Mouse (Mus musculus) forebrain, embryonic 12.5 days (tissue): ENCODE data around the gene Dcaf10. TPM values are rescaled to one million over a fixed set of nuclear protein-coding genes. Genes with fewer than 3 reads are reported as not detected.

Source experiments
- ATAC-seq: fragments of 200-750 bp; cut with Nextera tagmentation; 2 replicates; pipeline ENCODE4 v1.8.0; 2017; ENCODE audit warnings: moderate TSS enrichment; ENCODE audit not compliant: low FRiP score
- H3K27ac ChIP-seq: fragments of 300-500 bp; sonication (generic); 2 replicates; pipeline ENCODE4 v1.5.1; 2016; ENCODE audit warnings: mild to moderate bottlenecking
- H3K27me3 ChIP-seq: fragments of 300-500 bp; sonication (generic); 2 replicates; pipeline ENCODE4 v1.6.1; 2016; ENCODE audit warnings: mild to moderate bottlenecking
- H3K36me3 ChIP-seq: fragments of 300-500 bp; sonication (generic); replicated peaks from 2 replicates; pipeline ENCODE4 v1.6.1; 2016; ENCODE audit warnings: mild to moderate bottlenecking
- H3K4me1 ChIP-seq: fragments of 300-500 bp; sonication (generic); 2 replicates; pipeline ENCODE4 v1.6.1; 2016
- H3K4me2 ChIP-seq: fragments of 300-500 bp; sonication (generic); 2 replicates; pipeline ENCODE4 v1.6.1; 2016; ENCODE audit warnings: mild to moderate bottlenecking, moderate library complexity
- H3K4me3 ChIP-seq: fragments of 300-500 bp; sonication (generic); replicated peaks from 2 replicates; pipeline ENCODE4 v1.5.1; 2016; ENCODE audit warnings: mild to moderate bottlenecking
- H3K9ac ChIP-seq: fragments of 300-500 bp; sonication (generic); 2 replicates; pipeline ENCODE4 v1.6.1; 2016; ENCODE audit warnings: mild to moderate bottlenecking
- H3K9me3 ChIP-seq: fragments of 300-500 bp; sonication (generic); 2 replicates; pipeline ENCODE4 v1.6.1; 2016
- WGBS: fragments of 180-500 bp; shearing (Covaris S2); methylation state at CpG from one replicate; pipeline ENCODE4 v1.1.7; 2016; 5-methylcytosine and 5-hydroxymethylcytosine counted together
- polyA plus RNA-seq: library from polyadenylated mRNA; unstranded; fragments of >200 nt; fragmentation: Nextera tagmentation; extraction: Ambion mirVana; gene quantifications from 2 replicates; pipeline ENCODE4 v1.2.1, GENCODE M21; 2016

The Dcaf10 gene
- polyA plus RNA-seq, 1 experiment from 2014 or later, result 14.5 TPM

DNA sequence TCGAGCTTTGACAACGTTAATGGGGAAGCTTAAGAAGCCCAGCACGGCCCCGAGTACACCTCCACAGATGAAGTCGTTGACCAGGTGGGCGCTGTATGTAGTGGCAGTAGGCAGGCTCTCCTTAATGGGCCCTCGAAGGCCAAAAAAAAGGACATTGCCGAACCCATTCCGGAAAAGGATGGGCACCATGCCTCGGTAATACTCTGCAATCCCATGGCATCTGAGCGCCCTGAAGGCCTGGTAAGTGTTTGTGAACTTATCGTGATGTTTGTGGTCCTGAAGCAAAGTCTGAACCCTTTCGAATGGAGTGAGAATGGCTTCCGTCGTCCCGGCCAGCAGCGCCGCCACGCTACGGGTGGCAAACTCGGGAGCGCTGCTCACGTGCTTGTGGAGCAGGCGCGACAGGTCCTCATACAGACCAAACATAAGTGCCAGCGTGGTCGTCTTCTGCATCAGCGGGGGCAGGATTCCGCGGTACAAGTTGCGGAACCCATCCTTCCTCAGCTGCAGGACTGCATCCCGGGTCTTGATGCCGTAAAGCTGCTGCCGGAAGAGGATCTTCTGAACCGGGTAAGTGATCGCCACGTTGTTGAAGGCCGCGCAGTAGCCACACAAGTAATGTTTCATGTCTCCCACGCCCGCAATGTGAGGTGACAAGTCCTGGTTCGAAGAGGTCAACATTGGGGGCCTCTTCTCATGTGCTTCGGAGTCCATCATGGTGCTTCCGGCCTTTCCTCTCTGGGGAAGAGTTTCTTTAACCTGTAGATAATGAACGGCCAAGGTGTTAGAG is 57.7 kb downstream of the Dcaf10 start:
- H3K4me1 ChIP-seq, result peaks cover 6% of the 10 kb centered on the region; the same call in 1 of the 2 replicates
- H3K4me2 ChIP-seq, result no peak overlapping the region
- no peak overlapping the region for H3K4me3 ChIP-seq
- no peaks in the 10 kb centered on the region for H3K27me3 ChIP-seq
- WGBS, result 96% methylated on average over 45 of the region's 45 CpGs
- no peak overlapping the region for H3K9ac ChIP-seq
- H3K9me3 ChIP-seq, result no peaks in the 10 kb centered on the region
- H3K27ac ChIP-seq, result no peak overlapping the region
- H3K36me3 ChIP-seq, result peaks cover 77% of the 10 kb centered on the region
- no peak for ATAC-seq

DNA sequence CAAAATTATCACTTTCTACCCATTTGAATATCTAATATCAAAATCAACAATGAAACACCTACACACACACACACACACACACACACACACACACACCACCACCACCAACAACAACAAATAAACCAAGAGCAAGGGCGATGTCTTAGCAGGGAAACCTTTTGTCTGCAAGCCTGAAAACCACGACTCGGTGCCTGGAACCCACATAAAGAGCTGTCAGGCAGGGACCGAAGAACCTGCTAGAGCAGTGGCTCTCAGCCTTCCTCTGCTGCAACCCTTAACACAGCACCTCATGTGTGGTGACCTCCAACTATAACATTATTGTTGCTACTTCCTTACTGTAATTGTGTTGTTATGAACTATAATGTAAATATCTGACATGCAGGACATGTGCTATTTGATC is 60.4 kb downstream of the Dcaf10 start:
- peaks cover 22% of the 10 kb centered on the region for H3K4me1 ChIP-seq
- H3K27ac ChIP-seq, result no peak overlapping the region
- no peaks in the 10 kb centered on the region for H3K27me3 ChIP-seq
- peaks cover 72% of the 10 kb centered on the region for H3K36me3 ChIP-seq
- H3K9me3 ChIP-seq, result no peaks in the 10 kb centered on the region
- 97% methylated on average over 4 of the region's 4 CpGs for WGBS
- no peak overlapping the region for H3K4me3 ChIP-seq
- no peak for ATAC-seq
- no peak overlapping the region for H3K9ac ChIP-seq
- H3K4me2 ChIP-seq, result no peak overlapping the region

DNA sequence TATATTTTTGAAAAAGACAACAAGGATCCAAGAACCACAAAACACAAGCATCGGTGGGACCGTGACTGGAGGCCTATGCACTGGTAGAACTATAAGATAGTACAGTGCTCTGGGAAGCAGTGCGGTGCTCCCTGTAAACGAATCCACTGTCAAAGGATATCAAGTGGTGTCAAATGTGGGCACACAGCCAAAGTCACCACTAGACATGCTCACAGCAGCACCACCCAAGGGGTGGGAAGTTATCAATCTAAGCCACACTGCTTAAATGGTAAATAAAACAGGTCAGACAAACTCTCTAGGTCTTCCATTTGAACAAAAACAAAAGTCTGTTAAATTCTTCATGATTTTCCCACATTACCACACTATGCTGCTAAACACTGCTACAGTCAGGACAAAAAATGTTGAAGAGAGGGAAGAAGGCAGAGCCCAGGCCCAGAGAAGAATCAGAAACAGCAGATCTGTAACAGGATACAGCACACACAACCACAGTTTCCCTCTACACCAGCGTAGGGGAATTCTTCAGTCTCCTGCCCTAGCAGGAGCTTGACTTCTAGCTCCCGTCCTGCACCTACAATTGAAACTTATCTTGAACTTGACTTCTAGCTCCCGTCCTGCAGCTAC is 61.1 kb downstream of the Dcaf10 start:
- Histone ChIP-seq H3K4me2 (no peak overlapping the region), H3K9me3 (no peaks in the 10 kb centered on the region), H3K9ac (no peak overlapping the region), H3K27me3 (no peaks in the 10 kb centered on the region), H3K4me1 (peaks cover 27% of the 10 kb centered on the region), H3K4me3 (no peak overlapping the region), H3K27ac (no peak overlapping the region), H3K36me3 (peaks cover 65% of the 10 kb centered on the region)
- ATAC-seq, result no peak
- 89% methylated on average over 7 of the region's 7 CpGs for WGBS

DNA sequence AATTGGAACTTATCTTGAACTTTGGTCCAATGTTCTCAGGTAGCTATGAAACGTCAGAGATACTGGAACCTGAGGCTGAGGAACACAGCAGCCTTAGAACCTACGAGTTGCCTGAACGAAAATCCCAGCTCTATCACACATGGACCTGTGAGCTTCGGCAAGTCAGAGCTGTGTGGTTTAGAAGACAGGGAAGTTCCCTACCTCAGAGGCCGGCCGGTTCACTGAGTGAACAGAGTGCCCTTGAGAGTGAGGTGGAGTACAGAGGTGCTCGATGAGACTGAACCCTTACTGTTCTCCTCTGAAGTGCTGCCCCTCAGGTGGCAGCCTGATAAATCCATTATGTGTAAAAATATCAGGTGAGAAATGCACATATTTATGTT is 61.6 kb downstream of the Dcaf10 start:
- WGBS, result 92% methylated on average over 7 of the region's 7 CpGs
- no peak overlapping the region for H3K27ac ChIP-seq
- no peaks in the 10 kb centered on the region for H3K9me3 ChIP-seq
- H3K4me3 ChIP-seq, result no peak overlapping the region
- H3K4me1 ChIP-seq, result peaks cover 27% of the 10 kb centered on the region
- no peak overlapping the region for H3K9ac ChIP-seq
- peaks cover 60% of the 10 kb centered on the region for H3K36me3 ChIP-seq
- H3K4me2 ChIP-seq, result no peak overlapping the region
- H3K27me3 ChIP-seq, result no peaks in the 10 kb centered on the region
- ATAC-seq, result no peak

DNA sequence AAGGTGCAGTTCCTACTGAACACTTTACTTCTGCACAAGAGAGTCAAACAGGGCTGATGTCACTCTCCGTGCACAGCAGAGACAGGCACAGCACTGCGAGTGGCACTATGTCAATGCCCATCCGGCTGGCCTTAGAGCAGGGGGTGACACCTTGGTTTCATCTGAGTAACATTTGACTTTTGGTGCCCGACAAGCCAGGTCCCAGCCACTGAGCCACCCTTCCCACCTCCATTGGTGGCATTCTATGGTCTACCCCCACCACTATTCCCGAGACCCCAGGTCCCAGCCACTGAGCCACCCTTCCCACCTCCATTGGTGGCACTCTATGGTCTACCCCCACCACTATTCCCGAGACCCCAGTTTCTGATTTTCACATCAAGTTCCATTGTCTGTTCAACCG is 62.2 kb downstream of the Dcaf10 start:
- Histone ChIP-seq H3K9ac (no peak overlapping the region), H3K4me1 (peaks cover 30% of the 10 kb centered on the region), H3K4me2 (no peak overlapping the region), H3K36me3 (peaks cover 54% of the 10 kb centered on the region), H3K27me3 (no peaks in the 10 kb centered on the region), H3K4me3 (no peak overlapping the region), H3K9me3 (no peaks in the 10 kb centered on the region), H3K27ac (no peak overlapping the region)
- no peak for ATAC-seq
- WGBS, result 92% methylated on average over 7 of the region's 7 CpGs

DNA sequence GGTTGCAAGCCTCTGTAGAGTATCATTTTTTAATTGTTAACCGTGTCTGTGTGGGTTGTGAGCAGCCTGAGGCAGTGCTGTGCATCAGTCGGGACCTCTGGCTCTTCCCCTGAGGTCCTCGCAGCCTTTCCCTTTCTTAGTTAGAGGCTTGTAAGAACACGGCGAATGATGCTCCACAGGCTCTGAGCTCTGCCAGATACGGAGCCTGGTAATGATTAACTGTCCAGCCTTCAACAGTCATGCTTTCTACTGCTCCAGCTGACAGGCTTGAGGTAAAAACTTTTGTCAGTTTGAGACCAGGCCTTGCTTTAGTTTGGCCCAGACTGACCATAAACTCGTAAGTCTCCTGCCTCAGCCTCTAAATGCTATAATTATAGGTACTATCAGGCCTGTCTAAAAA is 63.4 kb downstream of the Dcaf10 start:
- Histone ChIP-seq H3K27ac (no peak overlapping the region), H3K4me1 (peaks cover 33% of the 10 kb centered on the region), H3K27me3 (no peaks in the 10 kb centered on the region), H3K4me2 (no peak overlapping the region), H3K9me3 (no peaks in the 10 kb centered on the region), H3K9ac (no peak overlapping the region), H3K4me3 (no peak overlapping the region), H3K36me3 (peaks cover 42% of the 10 kb centered on the region)
- no peak for ATAC-seq
- WGBS, result 88% methylated on average over 7 of the region's 7 CpGs

DNA sequence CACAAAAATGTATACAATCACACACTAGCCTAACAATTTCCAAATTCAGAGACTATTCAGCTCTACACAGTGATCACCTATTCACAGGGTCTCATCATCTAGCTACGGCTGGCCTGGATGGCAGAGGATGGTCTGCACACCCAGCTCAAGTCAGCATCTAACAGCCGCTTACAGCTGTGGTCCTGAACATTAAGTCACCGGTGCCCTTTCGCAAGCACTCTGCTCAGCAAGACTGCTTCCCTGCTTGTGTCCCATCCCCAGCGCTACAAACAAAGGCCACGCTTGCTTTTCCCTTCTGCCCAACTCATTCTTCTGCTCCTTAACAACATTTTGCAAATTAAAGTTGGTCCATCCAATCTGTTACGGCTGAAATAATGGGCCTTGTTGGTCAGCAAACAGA is 64.5 kb downstream of the Dcaf10 start:
- Histone ChIP-seq H3K4me2 (peak overlapping the region; percentile 80), H3K27ac (no peak overlapping the region), H3K9me3 (no peaks in the 10 kb centered on the region), H3K4me3 (peak overlapping the region; percentile 17), H3K27me3 (peaks cover 5% of the 10 kb centered on the region), H3K36me3 (peaks cover 34% of the 10 kb centered on the region), H3K4me1 (peaks cover 33% of the 10 kb centered on the region), H3K9ac (peak overlapping the region; percentile 44; the same call in 1 of the 2 replicates)
- no peak for ATAC-seq
- 73% methylated on average over 7 of the region's 7 CpGs for WGBS

DNA sequence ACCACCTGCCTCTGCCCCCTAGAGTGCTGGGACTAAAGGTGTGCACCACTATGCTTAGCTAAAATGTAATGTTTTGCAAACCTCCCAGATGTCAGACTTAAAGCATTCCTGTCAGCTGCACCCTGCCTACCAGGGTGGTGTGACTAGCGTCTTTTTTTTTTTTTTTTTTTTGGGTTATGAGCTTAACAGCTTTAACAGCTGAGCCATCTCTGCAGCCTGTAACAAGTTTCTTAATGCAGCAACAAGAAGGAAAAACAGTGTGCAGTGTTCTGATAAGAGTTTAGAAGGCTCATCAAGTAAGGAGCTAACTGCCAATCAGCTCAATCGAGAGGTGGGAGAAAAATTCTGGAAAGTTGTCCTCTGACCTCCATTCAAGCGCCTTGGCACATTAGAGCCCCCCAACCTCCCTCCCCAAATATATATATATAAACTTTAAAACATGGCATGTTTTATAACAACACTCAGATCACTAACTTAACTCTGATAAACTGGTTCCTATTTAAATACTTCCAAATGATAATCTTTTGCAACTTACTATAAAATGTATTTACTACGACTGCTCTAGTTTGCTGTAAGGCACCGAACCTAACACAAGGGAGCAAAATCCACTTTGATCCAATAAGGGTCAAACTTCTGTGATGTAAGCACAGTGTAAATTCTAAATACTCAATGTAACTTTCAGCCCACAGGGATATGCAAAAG is 65.3 kb downstream of the Dcaf10 start:
- Histone ChIP-seq H3K4me1 (peaks cover 33% of the 10 kb centered on the region), H3K9me3 (no peaks in the 10 kb centered on the region), H3K4me2 (peak overlapping the region; percentile 80), H3K36me3 (peaks cover 27% of the 10 kb centered on the region), H3K27me3 (peaks cover 13% of the 10 kb centered on the region), H3K27ac (no peak overlapping the region), H3K4me3 (peak overlapping the region; percentile 79), H3K9ac (peak overlapping the region; percentile 91)
- ATAC-seq, result no peak
- 73% methylated on average over 5 of the region's 5 CpGs for WGBS

DNA sequence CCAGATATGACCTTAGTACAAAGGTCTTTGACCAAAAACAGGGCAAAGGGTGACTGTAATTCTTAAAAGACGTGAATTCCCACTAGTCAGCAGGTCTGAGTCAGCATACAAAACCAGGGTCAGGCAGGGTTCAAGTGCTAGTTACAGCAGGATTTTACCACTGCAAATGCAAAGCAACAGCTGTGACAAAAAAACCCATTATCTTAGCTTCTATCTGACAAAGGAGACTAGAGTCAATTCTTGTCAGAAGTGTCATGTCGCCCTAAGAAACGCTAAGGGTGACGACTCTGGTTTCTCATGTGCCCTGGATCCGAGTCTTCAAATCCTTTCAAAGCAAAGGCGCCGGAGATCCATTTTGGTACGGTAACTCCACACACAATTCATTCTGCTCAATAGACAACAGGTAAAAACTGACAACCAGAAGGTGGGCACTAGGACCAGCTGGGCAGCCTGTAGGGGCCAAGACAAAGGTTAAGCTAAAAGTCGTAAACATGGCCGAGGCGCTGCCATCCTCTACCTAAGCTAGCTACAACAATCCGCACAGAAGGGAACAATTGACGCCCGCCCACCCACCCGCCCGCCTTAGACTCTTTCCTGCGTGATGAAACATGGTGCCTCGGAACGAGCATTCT is 65.9 kb downstream of the Dcaf10 start:
- peaks cover 14% of the 10 kb centered on the region for H3K27me3 ChIP-seq
- peaks cover 32% of the 10 kb centered on the region for H3K4me1 ChIP-seq
- peak overlapping the region; percentile 79 for H3K4me3 ChIP-seq
- H3K9me3 ChIP-seq, result no peaks in the 10 kb centered on the region
- H3K27ac ChIP-seq, result peak overlapping the region; percentile 90
- H3K4me2 ChIP-seq, result peak overlapping the region; percentile 80
- peak overlapping the region; percentile 91 for H3K9ac ChIP-seq
- peak; percentile 31; the same call in 1 of the 2 replicates for ATAC-seq
- 2% methylated on average over 19 of the region's 19 CpGs for WGBS
- peaks cover 20% of the 10 kb centered on the region for H3K36me3 ChIP-seq

DNA sequence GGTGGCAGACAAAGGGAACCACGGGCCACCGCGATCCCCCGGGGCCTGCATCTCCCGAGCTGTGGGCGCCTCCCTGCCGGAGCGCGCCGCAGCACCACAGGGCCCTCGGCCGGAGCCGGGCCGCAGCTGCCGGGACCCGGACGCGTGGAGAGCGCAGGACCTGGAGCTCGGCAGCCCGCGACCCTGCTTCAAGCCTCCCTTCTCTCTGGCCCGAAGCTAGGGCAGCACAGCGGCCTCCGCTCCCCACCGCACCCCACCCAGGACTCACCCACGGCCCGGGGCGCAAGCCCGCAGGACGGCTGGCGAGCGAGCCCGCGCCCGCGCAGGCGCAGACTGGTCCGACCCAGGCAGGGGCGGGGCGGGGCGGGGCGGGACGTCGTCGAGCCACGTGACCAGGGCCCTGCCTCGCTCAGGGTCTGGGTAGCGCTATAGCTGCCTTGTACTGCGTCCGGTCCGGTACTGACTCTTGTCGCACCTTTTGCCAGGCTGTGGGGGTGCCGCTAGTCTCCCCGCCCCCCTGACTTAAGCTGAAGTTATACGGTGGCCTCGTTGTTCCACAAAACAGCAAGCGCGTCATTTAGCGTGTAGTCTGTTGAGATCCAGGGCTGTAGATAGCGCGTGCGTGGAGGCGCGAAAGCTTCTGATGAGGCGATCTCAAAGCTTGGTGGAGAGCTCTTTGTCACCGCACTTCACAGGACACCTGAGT is 66.7 kb downstream of the Dcaf10 start, which contains the start of gene Slc25a51:
Slc25a51 (minus strand) TSS at position 340 of the 706 bp plus-strand sequence.
- Histone ChIP-seq H3K4me2 (peak within 1 kb of the TSS; percentile 80), H3K36me3 (peaks cover 13% of the 10 kb centered on the region), H3K27me3 (peaks cover 14% of the 10 kb centered on the region), H3K27ac (peak within 1 kb of the TSS; percentile 90), H3K4me3 (peak within 1 kb of the TSS; percentile 79), H3K4me1 (peaks cover 27% of the 10 kb centered on the region), H3K9me3 (no peaks in the 10 kb centered on the region), H3K9ac (peak within 1 kb of the TSS; percentile 91)
- under 1% methylated on average over 38 of the region's 67 CpGs for WGBS
- ATAC-seq, result peak; percentile 97

DNA sequence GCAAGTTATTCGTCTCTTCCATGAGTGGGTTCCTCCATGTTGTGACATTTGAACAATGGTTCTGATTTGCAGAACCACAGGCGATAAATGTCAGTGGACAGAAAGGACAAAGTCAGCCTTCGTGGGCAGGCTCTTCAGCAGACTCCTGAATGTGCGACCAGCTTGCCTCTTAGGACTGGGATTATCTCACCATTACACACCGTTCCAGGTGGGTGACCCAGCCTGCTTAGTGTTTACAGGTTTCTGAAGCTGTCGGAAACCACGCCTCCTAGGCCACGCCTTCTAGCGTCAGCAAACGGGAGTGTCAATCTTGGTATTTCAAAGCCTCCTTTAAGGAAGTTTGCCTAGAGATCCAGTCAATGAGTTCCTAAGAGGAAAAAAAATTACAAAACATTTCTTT is 67.4 kb downstream of the Dcaf10 start:
- WGBS, result 1% methylated on average over 10 of the region's 10 CpGs
- H3K27me3 ChIP-seq, result peaks cover 14% of the 10 kb centered on the region
- H3K9ac ChIP-seq, result peak overlapping the region; percentile 91
- H3K4me1 ChIP-seq, result peaks cover 27% of the 10 kb centered on the region
- H3K36me3 ChIP-seq, result peaks cover 6% of the 10 kb centered on the region
- no peaks in the 10 kb centered on the region for H3K9me3 ChIP-seq
- peak overlapping the region; percentile 80 for H3K4me2 ChIP-seq
- peak overlapping the region; percentile 79 for H3K4me3 ChIP-seq
- peak overlapping the region; percentile 90 for H3K27ac ChIP-seq
- ATAC-seq, result peak; percentile 31; the same call in 1 of the 2 replicates
